Mouse (Mus musculus): ENCODE data around the gene B430305J03Rik. TPM values are rescaled to one million over a fixed set of nuclear protein-coding genes. Genes with fewer than 3 reads are reported as not detected.

B430305J03Rik gene
- total and polyA plus RNA-seq, 3 experiments = not detected

GRCm38 (mm10) chr3:61349433-61349832 lies 16.3 kb downstream of the B430305J03Rik start:
- TF ChIP-seq MXI1 (IDR thresholded peaks at IDR 0.05; ENCODE audit: low read depth, low read length) (no peak), MAZ (IDR thresholded peaks at IDR 0.05; ENCODE audit: low read depth, low read length) (no peak), ZKSCAN1 (IDR thresholded peaks at IDR 0.05; ENCODE audit: borderline replicate concordance, low read depth, low read length) (no peak), BHLHE40 (IDR thresholded peaks at IDR 0.05; ENCODE audit: low read depth, low read length) (no peak), RCOR1 (conservative IDR thresholded peaks at IDR 0.05; ENCODE audit: low read depth, low read length) (no peak), CHD1 (IDR thresholded peaks at IDR 0.05; ENCODE audit: low read depth, low read length) (no peak), SIN3A (IDR thresholded peaks at IDR 0.05; ENCODE audit: low read length) (no peak), RAD21 (IDR thresholded peaks at IDR 0.05; ENCODE audit: low read depth, low read length) (no peak), NRF1 (IDR thresholded peaks at IDR 0.05; ENCODE audit: low read depth, low read length) (no peak), MAFK (IDR thresholded peaks at IDR 0.05; ENCODE audit: insufficient replicate concordance, low read length) (no peak), MEF2A (IDR thresholded peaks at IDR 0.05; ENCODE audit: borderline replicate concordance, low read depth, low read length) (no peak), UBTF (IDR thresholded peaks at IDR 0.05; ENCODE audit: low read depth, low read length) (no peak), USF2 (conservative IDR thresholded peaks at IDR 0.05; ENCODE audit: low read depth, low read length) (no peak), KAT2A (IDR thresholded peaks at IDR 0.05; ENCODE audit: insufficient replicate concordance, low read length) (no peak), MAX (IDR thresholded peaks at IDR 0.05; ENCODE audit: low read length) (no peak), TCF12 (IDR thresholded peaks at IDR 0.05; ENCODE audit: low read depth, low read length) (no peak), EP300 (IDR thresholded peaks at IDR 0.05; ENCODE audit: low read length) (no peak), PAX5 (IDR thresholded peaks at IDR 0.05; ENCODE audit: low read length) (no peak), USF1 (IDR thresholded peaks at IDR 0.05; ENCODE audit: low read depth, low read length) (no peak), POLR2A (IDR thresholded peaks at IDR 0.05; ENCODE audit: low read depth, low read length) (no peak)
- no peaks in the 10 kb centered on the region for H3K27me3 ChIP-seq (replicated peaks)
- DNase-seq (ENCODE audit: extremely low read depth) = no peak
- in situ Hi-C loops (cut with MboI; ENCODE audit: low pct_ligation_motif_present, low pct_unique_long_range_greater_than_20kb, low sequenced_read_pairs) (no loop called here), dilution Hi-C loops (cut with MboI; ENCODE audit: extremely low pct_ligation_motif_present, extremely low pct_unique_long_range_greater_than_20kb, low sequenced_read_pairs) (no loop called here)
- no peak overlapping the region for H3K4me3 ChIP-seq (replicated peaks in 1 of 3; ENCODE audit: low read depth in 2 of 3, low read length in 2 of 3, poor library complexity in 1 of 3)
- no peaks in the 10 kb centered on the region for H3K36me3 ChIP-seq (replicated peaks in 1 of 2; ENCODE audit: control insufficient read depth in 1 of 2, insufficient read depth in 1 of 2, low read length in 1 of 2)
- H3K79me2 ChIP-seq (replicated peaks; ENCODE audit: control insufficient read depth, extremely low read depth, insufficient read depth, poor library complexity, severe bottlenecking) = no peaks in the 10 kb centered on the region
- no peak overlapping the region for H3K27ac ChIP-seq (ENCODE audit: insufficient read depth, low read depth)
- H3K4me1 ChIP-seq (ENCODE audit: control insufficient read depth in 1 of 2, insufficient read depth in 2 of 2) = no peaks in the 10 kb centered on the region
- no peak overlapping the region for H3K9ac ChIP-seq (ENCODE audit: insufficient read depth, low read depth)
- peaks cover 38% of the 10 kb centered on the region for H3K9me3 ChIP-seq (replicated peaks; ENCODE audit: low read length)
- H3K4me2 ChIP-seq (ENCODE audit: insufficient read depth, low read depth, poor library complexity, severe bottlenecking) = no peak overlapping the region

- no peaks in the 10 kb centered on the region for H3K27me3 ChIP-seq (replicated peaks)
- in situ Hi-C loops (cut with MboI; ENCODE audit: low pct_ligation_motif_present, low pct_unique_long_range_greater_than_20kb, low sequenced_read_pairs) (no loop called here), dilution Hi-C loops (cut with MboI; ENCODE audit: extremely low pct_ligation_motif_present, extremely low pct_unique_long_range_greater_than_20kb, low sequenced_read_pairs) (no loop called here)
- no peak for TF ChIP-seq MXI1 (IDR thresholded peaks at IDR 0.05; ENCODE audit: low read depth, low read length)
- TF ChIP-seq ZNF384 (IDR thresholded peaks at IDR 0.05; ENCODE audit: low read depth, low read length) = no peak
- no peak for TF ChIP-seq ZMIZ1 (IDR thresholded peaks at IDR 0.05; ENCODE audit: low read depth, low read length)
- TF ChIP-seq PAX5 (IDR thresholded peaks at IDR 0.05; ENCODE audit: low read length) = no peak
- no peak for TF ChIP-seq CHD1 (IDR thresholded peaks at IDR 0.05; ENCODE audit: low read depth, low read length)
- no peak for TF ChIP-seq ZC3H11A (IDR thresholded peaks at IDR 0.05; ENCODE audit: low read depth, low read length)
- TF ChIP-seq POLR2A (IDR thresholded peaks at IDR 0.05; ENCODE audit: low read depth, low read length) = no peak
- H3K4me3 ChIP-seq (replicated peaks in 1 of 3; ENCODE audit: low read depth in 2 of 3, low read length in 2 of 3, poor library complexity in 1 of 3) = no peak overlapping the region
- peaks cover 41% of the 10 kb centered on the region for H3K9me3 ChIP-seq (replicated peaks; ENCODE audit: low read length)
- DNase-seq (ENCODE audit: extremely low read depth) = no peak
- H3K79me2 ChIP-seq (replicated peaks; ENCODE audit: control insufficient read depth, extremely low read depth, insufficient read depth, poor library complexity, severe bottlenecking) = no peaks in the 10 kb centered on the region
- H3K4me2 ChIP-seq (ENCODE audit: insufficient read depth, low read depth, poor library complexity, severe bottlenecking) = no peak overlapping the region
- H3K27ac ChIP-seq (ENCODE audit: insufficient read depth, low read depth) = no peak overlapping the region
- H3K9ac ChIP-seq (ENCODE audit: insufficient read depth, low read depth) = no peak overlapping the region
- H3K4me1 ChIP-seq (ENCODE audit: control insufficient read depth in 1 of 2, insufficient read depth in 2 of 2) = no peaks in the 10 kb centered on the region
- H3K36me3 ChIP-seq (replicated peaks in 1 of 2; ENCODE audit: control insufficient read depth in 1 of 2, insufficient read depth in 1 of 2, low read length in 1 of 2) = no peaks in the 10 kb centered on the region
Observed at GRCm38 (mm10) chr3:61348036-61348614, 17.6 kb downstream of the B430305J03Rik start.

Measured in CH12.LX (cell line).